Mouse (Mus musculus) limb, embryonic 10.5 days (tissue): ENCODE measurements around the gene Emc7. TPM values are rescaled to one million over a fixed set of nuclear protein-coding genes. Genes with fewer than 3 reads are reported as not detected.
A peak's percentile ranks its signal among the peaks of the same experiment; 100 is the strongest.
"Not testable (repeated sequence)": the region's sequence is repeated elsewhere in the genome, so short reads cannot be mapped to it uniquely, and the experiment has no call there.

Experiments used
- DNase-seq: peaks from one replicate; pipeline ENCODE4 v3.0.0-alpha.2; 2017; ENCODE audit warnings: low spot score
- H3K27ac ChIP-seq: fragments of 300-500 bp; sonication (generic); 2 replicates; pipeline ENCODE4 v1.5.1; 2016; ENCODE audit warnings: mild to moderate bottlenecking
- H3K27me3 ChIP-seq: fragments of 300-500 bp; sonication (generic); 2 replicates; pipeline ENCODE4 v1.6.1; 2016; ENCODE audit warnings: low read depth, mild to moderate bottlenecking; ENCODE audit not compliant: poor library complexity, severe bottlenecking
- H3K36me3 ChIP-seq: fragments of 300-500 bp; sonication (generic); 2 replicates; pipeline ENCODE4 v1.6.1; 2016; ENCODE audit warnings: mild to moderate bottlenecking, moderate library complexity
- H3K4me1 ChIP-seq: fragments of 300-500 bp; sonication (generic); 2 replicates; pipeline ENCODE4 v1.6.1; 2016
- H3K4me3 ChIP-seq: fragments of 300-500 bp; sonication (generic); 2 replicates; pipeline ENCODE4 v1.5.1; 2016; ENCODE audit warnings: mild to moderate bottlenecking, moderate library complexity
- H3K9me3 ChIP-seq: fragments of 300-500 bp; sonication (generic); replicated peaks from 2 replicates; pipeline ENCODE4 v1.6.1; 2016; ENCODE audit warnings: mild to moderate bottlenecking
- WGBS: fragments of 180-500 bp; shearing (Covaris S2); methylation state at CpG from one replicate; pipeline ENCODE4 v1.1.7; 2016; 5-methylcytosine and 5-hydroxymethylcytosine counted together
- polyA plus RNA-seq: library from polyadenylated mRNA; unstranded; fragments of >200 nt; fragmentation: Nextera tagmentation; extraction: Ambion mirVana; gene quantifications from 2 replicates; pipeline ENCODE4 v1.2.1, GENCODE M21; 2016

Emc7 gene
- polyA plus RNA-seq: 10.2 and 10.9 TPM in 2 replicates

- Histone ChIP-seq H3K4me3 (peak within 1 kb of the TSS; percentile 97), H3K4me1 (peaks cover 13% of the 10 kb centered on the region), H3K27me3 (no peaks in the 10 kb centered on the region), H3K27ac (peak within 1 kb of the TSS; percentile 90), H3K9me3 (no peaks in the 10 kb centered on the region), H3K36me3 (peaks cover 12% of the 10 kb centered on the region)
- DNase-seq: peak; percentile 97
- under 1% methylated on average over 49 of the region's 49 CpGs for WGBS
Observed at GRCm38 (mm10) chr2:112454862-112455564, at the start of gene Emc7. Emc7 (plus strand) TSS chr2:112454997.

GRCm38 (mm10) chr2:112407030-112407429 lies 47.8 kb upstream of the Emc7 start:
- no peaks in the 10 kb centered on the region for H3K9me3 ChIP-seq
- H3K27ac ChIP-seq: no peak overlapping the region
- peaks cover 52% of the 10 kb centered on the region for H3K36me3 ChIP-seq
- WGBS: 96% methylated on average over 3 of the region's 3 CpGs
- no peak overlapping the region for H3K4me3 ChIP-seq
- DNase-seq: no peak
- no peaks in the 10 kb centered on the region for H3K27me3 ChIP-seq
- H3K4me1 ChIP-seq: no peaks in the 10 kb centered on the region

- Histone ChIP-seq H3K36me3 (no peaks in the 10 kb centered on the region), H3K4me1 (no peaks in the 10 kb centered on the region), H3K4me3 (no peak overlapping the region), H3K27ac (no peak overlapping the region), H3K9me3 (no peaks in the 10 kb centered on the region), H3K27me3 (no peaks in the 10 kb centered on the region)
- DNase-seq: no peak
- 84% methylated on average over 3 of the region's 3 CpGs for WGBS
Observed at GRCm38 (mm10) chr2:112425308-112425707, 29.5 kb upstream of the Emc7 start.

- not testable (repeated sequence) for H3K4me3 ChIP-seq, H3K9me3 ChIP-seq, H3K27ac ChIP-seq, DNase-seq, H3K27me3 ChIP-seq, H3K4me1 ChIP-seq, H3K36me3 ChIP-seq
- 95% methylated on average over 3 of the region's 3 CpGs for WGBS
Observed at GRCm38 (mm10) chr2:112428534-112428933, 26.3 kb upstream of the Emc7 start.

- DNase-seq: no peak
- H3K36me3 ChIP-seq: no peaks in the 10 kb centered on the region
- 87% methylated on average over 4 of the region's 4 CpGs for WGBS
- H3K9me3 ChIP-seq: no peaks in the 10 kb centered on the region
- H3K4me3 ChIP-seq: no peak overlapping the region
- no peak overlapping the region for H3K27ac ChIP-seq
- H3K27me3 ChIP-seq: no peaks in the 10 kb centered on the region
- H3K4me1 ChIP-seq: no peaks in the 10 kb centered on the region
Observed at GRCm38 (mm10) chr2:112429665-112430064, 25.1 kb upstream of the Emc7 start.

- Histone ChIP-seq H3K27ac (no peak overlapping the region), H3K9me3 (no peaks in the 10 kb centered on the region), H3K27me3 (no peaks in the 10 kb centered on the region), H3K36me3 (no peaks in the 10 kb centered on the region), H3K4me3 (no peak overlapping the region), H3K4me1 (no peaks in the 10 kb centered on the region)
- 77% methylated on average over 5 of the region's 5 CpGs for WGBS
- DNase-seq: no peak
Observed at GRCm38 (mm10) chr2:112430403-112430802, 24.4 kb upstream of the Emc7 start.

GRCm38 (mm10) chr2:112432523-112432922 lies 22.3 kb upstream of the Emc7 start:
- DNase-seq: no peak
- H3K4me1 ChIP-seq: no peaks in the 10 kb centered on the region
- WGBS: 95% methylated on average over 2 of the region's 2 CpGs
- H3K27me3 ChIP-seq: no peaks in the 10 kb centered on the region
- no peak overlapping the region for H3K4me3 ChIP-seq
- no peaks in the 10 kb centered on the region for H3K36me3 ChIP-seq
- no peaks in the 10 kb centered on the region for H3K9me3 ChIP-seq
- H3K27ac ChIP-seq: no peak overlapping the region

GRCm38 (mm10) chr2:112433359-112433758 lies 21.4 kb upstream of the Emc7 start:
- Histone ChIP-seq H3K4me3 (no peak overlapping the region), H3K36me3 (no peaks in the 10 kb centered on the region), H3K27me3 (no peaks in the 10 kb centered on the region), H3K4me1 (no peaks in the 10 kb centered on the region), H3K27ac (no peak overlapping the region), H3K9me3 (no peaks in the 10 kb centered on the region)
- WGBS: 86% methylated on average over 2 of the region's 2 CpGs
- DNase-seq: no peak

GRCm38 (mm10) chr2:112436292-112436691 lies 18.5 kb upstream of the Emc7 start:
- H3K4me1 ChIP-seq: no peaks in the 10 kb centered on the region
- no peaks in the 10 kb centered on the region for H3K9me3 ChIP-seq
- H3K4me3 ChIP-seq: no peak overlapping the region
- no peaks in the 10 kb centered on the region for H3K27me3 ChIP-seq
- H3K36me3 ChIP-seq: no peaks in the 10 kb centered on the region
- no peak for DNase-seq
- no peak overlapping the region for H3K27ac ChIP-seq
- WGBS: 86% methylated on average over 4 of the region's 4 CpGs

- no peak overlapping the region for H3K4me3 ChIP-seq
- H3K36me3 ChIP-seq: no peaks in the 10 kb centered on the region
- H3K27ac ChIP-seq: no peak overlapping the region
- no peaks in the 10 kb centered on the region for H3K9me3 ChIP-seq
- H3K27me3 ChIP-seq: no peaks in the 10 kb centered on the region
- WGBS: 93% methylated on average over 2 of the region's 2 CpGs
- no peaks in the 10 kb centered on the region for H3K4me1 ChIP-seq
- DNase-seq: no peak
Observed at GRCm38 (mm10) chr2:112437589-112437988, 17.2 kb upstream of the Emc7 start.

- Histone ChIP-seq H3K27ac (no peak overlapping the region), H3K36me3 (no peaks in the 10 kb centered on the region), H3K4me3 (no peak overlapping the region), H3K4me1 (no peaks in the 10 kb centered on the region), H3K9me3 (no peaks in the 10 kb centered on the region), H3K27me3 (no peaks in the 10 kb centered on the region)
- WGBS: 73% methylated on average over 2 of the region's 2 CpGs
- no peak for DNase-seq
Observed at GRCm38 (mm10) chr2:112443491-112443890, 11.3 kb upstream of the Emc7 start.

GRCm38 (mm10) chr2:112445511-112445910 lies 9.3 kb upstream of the Emc7 start:
- H3K4me1 ChIP-seq: no peaks in the 10 kb centered on the region
- H3K27me3 ChIP-seq: no peaks in the 10 kb centered on the region
- no peak overlapping the region for H3K4me3 ChIP-seq
- no peaks in the 10 kb centered on the region for H3K9me3 ChIP-seq
- H3K27ac ChIP-seq: no peak overlapping the region
- H3K36me3 ChIP-seq: no peaks in the 10 kb centered on the region
- DNase-seq: no peak

- not testable (repeated sequence) for H3K9me3 ChIP-seq, H3K4me1 ChIP-seq, H3K27me3 ChIP-seq, H3K4me3 ChIP-seq, DNase-seq, H3K27ac ChIP-seq, H3K36me3 ChIP-seq
- 68% methylated on average over 4 of the region's 4 CpGs for WGBS
Observed at GRCm38 (mm10) chr2:112448046-112448445, 6.8 kb upstream of the Emc7 start.

GRCm38 (mm10) chr2:112448510-112449059 lies 6.2 kb upstream of the Emc7 start:
- no peak overlapping the region for H3K27ac ChIP-seq
- no peak overlapping the region for H3K4me3 ChIP-seq

More at GRCm38 (mm10) chr2:112448510-112449059, 6.2 kb upstream of the Emc7 start:
- H3K27me3 ChIP-seq: no peaks in the 10 kb centered on the region
- no peaks in the 10 kb centered on the region for H3K4me1 ChIP-seq
- DNase-seq: no peak
- H3K36me3 ChIP-seq: no peaks in the 10 kb centered on the region
- H3K9me3 ChIP-seq: no peaks in the 10 kb centered on the region
